Mouse (Mus musculus) B cell, adult (primary cell): ENCODE results near the gene Gm17660. TPM values are rescaled to one million over a fixed set of nuclear protein-coding genes. Genes with fewer than 3 reads are reported as not detected.

Experiments
- total RNA-seq: library from RNA; stranded (reverse); gene quantifications from 4 replicates; pipeline ENCODE4 v1.2.4, GENCODE M21; 2023; ENCODE audit not compliant: inconsistent age

Gm17660 gene
- total RNA-seq: not detected in 4 replicates

DNA sequence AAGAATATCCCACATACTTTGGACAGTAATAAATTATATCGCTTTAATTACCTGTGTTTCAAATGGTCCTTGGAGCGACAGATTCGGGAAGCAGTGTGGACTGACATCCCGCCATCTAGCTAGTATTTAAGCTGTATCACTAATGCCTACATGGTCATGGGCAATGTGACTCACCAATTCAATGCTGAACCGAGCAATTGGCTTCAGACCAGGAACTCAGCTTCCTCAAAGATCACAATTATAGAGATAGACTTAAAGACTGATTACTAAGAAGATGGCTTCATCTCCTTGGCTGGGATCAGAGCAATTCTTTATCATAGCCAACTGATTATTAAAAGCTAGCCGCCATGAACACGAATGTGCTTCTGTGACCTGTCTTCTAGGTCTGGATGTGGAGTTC, at the start of gene Gm17660:
Gene Gm17660, minus strand, starts transcription at position 101 of the 400 bp plus-strand sequence.

DNA sequence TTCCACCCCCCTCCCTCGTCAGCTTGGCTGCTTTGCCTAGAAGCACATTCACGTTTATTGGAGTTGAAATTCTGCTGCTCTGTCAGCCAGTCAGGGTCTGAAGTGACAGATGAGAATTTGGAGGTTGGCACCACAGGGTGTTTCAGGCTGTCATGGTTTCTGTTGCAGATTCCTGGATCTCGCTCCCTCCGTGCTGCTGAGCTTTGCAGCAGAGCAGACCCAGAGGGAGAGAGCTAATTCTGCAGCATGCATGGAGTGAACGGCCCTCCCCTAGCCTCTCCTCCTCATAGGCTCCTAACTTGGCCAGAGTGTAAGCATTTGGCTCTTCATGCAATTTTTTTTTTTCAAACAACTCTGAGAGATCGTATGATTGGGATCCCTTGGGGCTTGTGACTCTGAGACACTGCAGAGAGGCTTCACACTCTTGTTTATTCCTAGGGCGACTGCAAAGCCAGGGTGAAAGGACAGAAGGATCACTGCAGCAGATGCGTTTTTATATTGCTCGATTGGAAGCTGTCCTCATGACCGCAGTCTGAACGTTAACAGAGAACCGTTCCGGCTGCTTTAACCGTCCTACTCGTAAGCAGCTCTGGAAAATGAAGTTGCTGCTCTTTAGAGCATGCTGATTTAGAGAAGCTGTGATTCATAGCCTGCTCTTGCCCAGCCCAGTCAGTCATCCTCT, 36.2 kb upstream of the Gm17660 start, which contains the start of gene Sparcl1:
Gene Sparcl1, minus strand, starts transcription at position 243 of the 682 bp plus-strand sequence.

DNA sequence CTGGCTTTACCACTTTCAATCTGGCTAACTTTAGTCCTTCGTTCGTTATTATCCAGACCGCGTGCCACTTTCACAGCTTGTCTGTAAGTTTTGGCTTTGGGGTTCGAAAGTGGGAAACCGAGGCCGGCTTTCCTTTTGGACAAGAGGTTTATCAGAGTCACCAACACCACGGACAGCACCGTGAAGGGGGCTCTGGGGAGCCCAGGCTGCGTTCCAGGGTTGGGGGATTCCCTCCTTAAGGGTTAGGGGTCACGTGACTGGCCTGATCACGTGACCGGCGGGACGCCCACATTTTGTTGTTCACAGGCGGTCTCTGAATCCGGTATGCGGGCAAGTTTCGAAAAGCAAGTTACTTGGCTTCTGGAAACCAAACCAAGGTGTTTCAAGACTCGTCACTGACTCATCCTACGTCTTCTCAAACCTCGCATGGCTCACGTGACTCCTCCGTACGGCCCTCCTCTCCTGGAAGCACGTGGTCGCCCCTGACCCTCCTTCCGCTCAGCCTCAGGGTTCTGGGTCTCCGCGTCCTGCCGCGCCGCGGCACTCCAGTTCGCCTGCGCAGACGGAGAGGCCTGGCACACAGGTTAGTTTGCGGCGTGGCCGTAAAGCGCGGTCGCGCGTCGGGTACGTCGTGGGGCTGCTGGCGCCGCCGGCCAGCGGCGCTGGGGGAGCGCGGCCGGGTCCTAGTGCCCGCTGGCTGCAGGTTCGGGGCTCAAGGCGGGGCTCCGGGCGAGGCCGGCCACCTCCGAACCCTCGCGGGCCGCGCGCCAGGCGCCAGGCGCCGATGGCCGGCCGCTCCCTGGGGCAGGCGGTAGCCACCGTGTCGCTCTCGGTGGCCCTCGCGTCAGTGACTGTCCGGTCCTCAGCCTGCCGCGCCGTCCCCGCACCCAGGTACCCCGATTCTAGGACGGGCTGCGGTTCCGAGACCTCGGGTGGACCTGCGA, 30.9 kb downstream of the Gm17660 start, which contains the start of gene Nudt9:
Gene Nudt9, plus strand, starts transcription at position 51 of the 944 bp plus-strand sequence.

DNA sequence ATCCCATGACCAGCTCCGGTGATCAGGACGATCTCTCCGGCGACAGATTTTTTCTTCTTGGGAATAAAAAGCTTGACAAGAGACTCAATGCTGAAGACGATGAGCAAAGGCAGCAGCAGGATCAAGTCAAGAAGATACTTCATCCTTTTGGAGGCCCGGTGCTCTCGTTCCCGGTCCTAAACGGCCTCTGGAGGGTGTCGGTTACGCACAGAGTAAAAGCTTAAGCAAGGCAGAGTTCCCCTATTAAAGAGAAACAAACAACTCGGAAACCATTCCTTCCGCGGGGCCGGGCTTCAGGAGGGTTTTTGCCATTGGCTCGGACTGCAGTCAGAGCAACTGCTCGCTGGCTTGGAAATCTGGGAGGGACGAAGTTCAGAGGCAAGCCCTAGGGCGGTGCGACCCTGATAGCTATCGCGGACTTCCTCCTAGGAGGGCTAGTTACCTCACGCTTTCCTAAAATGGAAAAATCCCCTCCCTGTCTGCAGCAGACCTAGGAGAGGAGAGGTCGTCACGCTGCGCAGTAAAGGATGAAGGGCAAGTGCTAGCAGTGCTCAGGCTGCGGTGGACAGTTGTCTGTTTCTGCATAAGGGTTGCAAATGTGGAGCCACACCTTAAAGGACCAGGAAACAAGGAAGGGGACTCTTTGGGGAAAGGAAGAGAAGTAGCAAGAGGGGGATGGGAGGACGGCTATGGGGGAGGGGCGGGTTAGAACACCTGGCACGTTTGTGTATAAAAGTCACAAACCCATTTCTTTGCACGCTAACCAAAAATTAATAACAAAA, 55.6 kb downstream of the Gm17660 start, which contains the start of gene Hsd17b11:
Gene Hsd17b11, minus strand, starts transcription at position 323 of the 782 bp plus-strand sequence.

Other genes with a start within 250 kb of the Gm17660 start
- gene Klhl8, start 166.3 kb downstream of the Gm17660 start, total RNA-seq: 1.7 to 2.5 TPM (median 2.0 TPM) in 4 replicates
- gene Hsd17b13, start 100.2 kb downstream of the Gm17660 start, total RNA-seq: 0.51 to 0.77 TPM in 2 of 4 replicates, not detected in the others
- gene Hsd17b11, start 55.7 kb downstream of the Gm17660 start, total RNA-seq: 39.8 to 47.7 TPM (median 41.6 TPM) in 4 replicates
- 44.5 to 51.1 TPM (median 48.9 TPM) in 4 replicates for gene Nudt9, start 31.3 kb downstream of the Gm17660 start, total RNA-seq
- gene Sparcl1, start 36.1 kb upstream of the Gm17660 start, total RNA-seq: not detected in 4 replicates
- gene Dspp, start 93.1 kb upstream of the Gm17660 start, total RNA-seq: not detected in 4 replicates
- not detected in 4 replicates for gene Dmp1, start 125.0 kb upstream of the Gm17660 start, total RNA-seq
- not detected in 4 replicates for gene Ibsp, start 221.6 kb upstream of the Gm17660 start, total RNA-seq
- gene Mepe, start 247.7 kb upstream of the Gm17660 start, total RNA-seq: not detected in 4 replicates